Mouse (Mus musculus): ENCODE measurements around the gene Eefsec.

Gene Eefsec

GRCm38 (mm10) chr6:88254082-88254481, 192.3 kb downstream of the Eefsec start:
- no peak for DNase-seq

- DNase-seq, result no peak
Observed at GRCm38 (mm10) chr6:88251798-88252478, 194.4 kb downstream of the Eefsec start.

GRCm38 (mm10) chr6:88251396-88251795, 194.9 kb downstream of the Eefsec start:
- no peak for DNase-seq

- DNase-seq, result no peak
Observed at GRCm38 (mm10) chr6:88249231-88249630, 197.1 kb downstream of the Eefsec start.

- DNase-seq, result peak; percentile 24
Observed at GRCm38 (mm10) chr6:88242604-88243003, 203.7 kb downstream of the Eefsec start.

GRCm38 (mm10) chr6:88236513-88236912, 209.8 kb downstream of the Eefsec start:
- DNase-seq, result no peak

- DNase-seq, result no peak
Observed at GRCm38 (mm10) chr6:88235983-88236382, 210.4 kb downstream of the Eefsec start.

GRCm38 (mm10) chr6:88235461-88235860, 210.9 kb downstream of the Eefsec start:
- no peak for DNase-seq

- DNase-seq, result no peak
Observed at GRCm38 (mm10) chr6:88233996-88234395, 212.3 kb downstream of the Eefsec start.

GRCm38 (mm10) chr6:88232221-88232620, 214.1 kb downstream of the Eefsec start:
- DNase-seq, result no peak

GRCm38 (mm10) chr6:88231821-88232220, 214.5 kb downstream of the Eefsec start:
- no peak for DNase-seq

- no peak for DNase-seq
Observed at GRCm38 (mm10) chr6:88229221-88229620, 217.1 kb downstream of the Eefsec start.

GRCm38 (mm10) chr6:88227537-88227936, 218.8 kb downstream of the Eefsec start:
- no peak for DNase-seq

GRCm38 (mm10) chr6:88226570-88226994, 219.8 kb downstream of the Eefsec start:
- no peak for DNase-seq

GRCm38 (mm10) chr6:88221968-88222367, 224.4 kb downstream of the Eefsec start, which contains the start of gene Dnajb8:
TSS of gene Dnajb8 (plus strand) at chr6:88222268.
- no peak for DNase-seq

- no peak for DNase-seq
Observed at GRCm38 (mm10) chr6:88219094-88219493, 227.2 kb downstream of the Eefsec start.

GRCm38 (mm10) chr6:88216199-88216598, 230.1 kb downstream of the Eefsec start:
- DNase-seq, result no peak

GRCm38 (mm10) chr6:88215797-88216196, 230.5 kb downstream of the Eefsec start:
- no peak for DNase-seq

GRCm38 (mm10) chr6:88210182-88210581, 236.2 kb downstream of the Eefsec start:
- no peak for DNase-seq

GRCm38 (mm10) chr6:88209453-88209852, 236.9 kb downstream of the Eefsec start:
- no peak for DNase-seq

- no peak for DNase-seq
Observed at GRCm38 (mm10) chr6:88208321-88208720, 238.0 kb downstream of the Eefsec start.

- DNase-seq, result no peak
Observed at GRCm38 (mm10) chr6:88207403-88208033, 238.8 kb downstream of the Eefsec start.
